Mouse (Mus musculus): Measurements from ENCODE around the gene Gm28553.
"Not testable (repeated sequence)": the region's sequence is repeated elsewhere in the genome, so short reads cannot be mapped to it uniquely, and the experiment has no call there.

The Gm28553 gene

GRCm38 (mm10) chrY:48856197-48856596 lies at the start of gene Gm28553:
Gm28553 (plus strand) TSS chrY:48856497.
- DNase-seq (ENCODE audit: extremely low read depth, low read depth), result not testable (repeated sequence)
